Mouse (Mus musculus): ENCODE measurements around the gene 2310061I04Rik.
"Not testable (repeated sequence)": the region's sequence is repeated elsewhere in the genome, so short reads cannot be mapped to it uniquely, and the experiment has no call there.

2310061I04Rik gene

GRCm38 (mm10) chr17:35896781-35897643 is at the start of gene 2310061I04Rik:
Gene 2310061I04Rik, minus strand, starts transcription at chr17:35897431.
- DNase-seq (ENCODE audit: low read depth) = peak; percentile 97

GRCm38 (mm10) chr17:35939941-35940340 is 42.7 kb upstream of the 2310061I04Rik start:
- no peak for DNase-seq (ENCODE audit: low read depth)

GRCm38 (mm10) chr17:35939108-35939507 is 41.9 kb upstream of the 2310061I04Rik start:
- DNase-seq (ENCODE audit: low read depth) = no peak

GRCm38 (mm10) chr17:35937700-35938348 is 40.6 kb upstream of the 2310061I04Rik start:
- peak; percentile 85 for DNase-seq (ENCODE audit: low read depth)

GRCm38 (mm10) chr17:35935763-35936162 is 38.5 kb upstream of the 2310061I04Rik start:
- DNase-seq (ENCODE audit: low read depth) = not testable (repeated sequence)

- DNase-seq (ENCODE audit: low read depth) = no peak
These were observed 35.4 kb upstream of the 2310061I04Rik start for GRCm38 (mm10) chr17:35932608-35933007.

- DNase-seq (ENCODE audit: low read depth) = no peak
These were observed 33.4 kb upstream of the 2310061I04Rik start for GRCm38 (mm10) chr17:35930627-35931026.

- no peak for DNase-seq (ENCODE audit: low read depth)
These were observed 32.3 kb upstream of the 2310061I04Rik start for GRCm38 (mm10) chr17:35929534-35929933.

GRCm38 (mm10) chr17:35927471-35927870 is 30.2 kb upstream of the 2310061I04Rik start:
- no peak for DNase-seq (ENCODE audit: low read depth)

GRCm38 (mm10) chr17:35923281-35923680 is 26.1 kb upstream of the 2310061I04Rik start:
- DNase-seq (ENCODE audit: low read depth) = no peak

- DNase-seq (ENCODE audit: low read depth) = no peak
These were observed 25.3 kb upstream of the 2310061I04Rik start for GRCm38 (mm10) chr17:35922566-35922965.

- DNase-seq (ENCODE audit: low read depth) = no peak
These were observed 24.5 kb upstream of the 2310061I04Rik start for GRCm38 (mm10) chr17:35921710-35922109.

- peak; percentile 65 for DNase-seq (ENCODE audit: low read depth)
These were observed 23.8 kb upstream of the 2310061I04Rik start for GRCm38 (mm10) chr17:35920862-35921562.

GRCm38 (mm10) chr17:35920384-35920783 is 23.2 kb upstream of the 2310061I04Rik start:
- no peak for DNase-seq (ENCODE audit: low read depth)

GRCm38 (mm10) chr17:35919864-35920301 is 22.7 kb upstream of the 2310061I04Rik start:
- DNase-seq (ENCODE audit: low read depth) = no peak

- peak; percentile 99 for DNase-seq (ENCODE audit: low read depth)
These were observed 22.0 kb upstream of the 2310061I04Rik start for GRCm38 (mm10) chr17:35919060-35919715.

GRCm38 (mm10) chr17:35918276-35919059 is 21.2 kb upstream of the 2310061I04Rik start:
- peak; percentile 80 for DNase-seq (ENCODE audit: low read depth)

- DNase-seq (ENCODE audit: low read depth) = peak; percentile 81
These were observed 20.4 kb upstream of the 2310061I04Rik start for GRCm38 (mm10) chr17:35917463-35918251.

- DNase-seq (ENCODE audit: low read depth) = no peak
These were observed 19.9 kb upstream of the 2310061I04Rik start for GRCm38 (mm10) chr17:35917143-35917462.

Data from induced T-regulatory cell, adult 2 months (primary cell).